Mouse (Mus musculus) limb, embryonic 14.5 days (tissue): ENCODE measurements around the gene Mef2b. TPM values are rescaled to one million over a fixed set of nuclear protein-coding genes. Genes with fewer than 3 reads are reported as not detected.

Experiments
- ATAC-seq: fragments of 200-750 bp; cut with Nextera tagmentation; 2 replicates; pipeline ENCODE4 v1.8.0; 2017; ENCODE audit warnings: low read depth, moderate number of reproducible peaks, moderate TSS enrichment; ENCODE audit not compliant: low FRiP score
- DNase-seq: peaks from one replicate; pipeline ENCODE4 v3.0.0-alpha.2; 2015; ENCODE audit warnings: low spot score
- H3K27ac ChIP-seq: fragments of 300-500 bp; sonication (generic); replicated peaks from 2 replicates; pipeline ENCODE4 v1.5.1; 2014; ENCODE audit warnings: low read depth, mild to moderate bottlenecking, low read length, moderate library complexity, mixed read lengths
- H3K27me3 ChIP-seq: fragments of 300-500 bp; sonication (generic); 2 replicates; pipeline ENCODE4 v1.6.1; 2014; ENCODE audit warnings: low read length, mixed read lengths; ENCODE audit not compliant: control insufficient read depth, insufficient read depth
- H3K36me3 ChIP-seq: fragments of 300-500 bp; sonication (generic); 2 replicates; pipeline ENCODE4 v1.6.1; 2014; ENCODE audit warnings: mild to moderate bottlenecking, low read length, moderate library complexity, mixed read lengths; ENCODE audit not compliant: control insufficient read depth, insufficient read depth
- H3K4me1 ChIP-seq: fragments of 300-500 bp; sonication (generic); 2 replicates; pipeline ENCODE4 v1.6.1; 2014; ENCODE audit warnings: antibody characterized with exemption, low read length, mixed read lengths; ENCODE audit not compliant: control insufficient read depth, insufficient read depth
- H3K4me2 ChIP-seq: fragments of 300-500 bp; sonication (generic); replicated peaks from 2 replicates; pipeline ENCODE4 v1.6.1; 2014; ENCODE audit warnings: low read depth, mild to moderate bottlenecking, low read length, moderate library complexity; ENCODE audit not compliant: severe bottlenecking
- H3K4me3 ChIP-seq: fragments of 300-500 bp; sonication (generic); replicated peaks from 2 replicates; pipeline ENCODE4 v1.5.1; 2014; ENCODE audit warnings: low read length
- H3K9ac ChIP-seq: fragments of 300-500 bp; sonication (generic); 2 replicates; pipeline ENCODE4 v1.6.1; 2014; ENCODE audit warnings: mild to moderate bottlenecking, low read depth, low read length, moderate library complexity; ENCODE audit not compliant: severe bottlenecking
- H3K9me3 ChIP-seq: fragments of 300-500 bp; sonication (generic); 2 replicates; pipeline ENCODE4 v1.6.1; 2016; ENCODE audit warnings: low read length; ENCODE audit not compliant: control insufficient read depth
- POLR2A ChIP-seq: fragments of 200-500 bp; IDR thresholded peaks from 2 replicates; pipeline ENCODE4 v1.8.0; 2012; ENCODE audit warnings: inconsistent platforms, mild to moderate bottlenecking, moderate library complexity, borderline replicate concordance; ENCODE audit not compliant: insufficient read depth, insufficient read length; ENCODE audit errors: extremely low read depth
- WGBS: fragments of 180-500 bp; shearing (Covaris S2); extraction: QIAGEN DNeasy Blood & Tissue Kit; methylation state at CpG from one replicate; pipeline ENCODE4 v1.1.7; 2014; 5-methylcytosine and 5-hydroxymethylcytosine counted together
- polyA plus RNA-seq, 2 experiments: library from polyadenylated mRNA; depleted of rRNA in 1 of 2; stranded (reverse) in 1 of 2; unstranded in 1 of 2; fragments of >200 nt; fragmentation: Nextera tagmentation in 1 of 2; extraction: Ambion mirVana in 1 of 2; gene quantifications; 2 replicates each; pipeline versions ENCODE4 v1.2.1 to v1.2.3; 2012 to 2014

Gene Mef2b
- polyA plus RNA-seq, 2 experiments = 0.67 TPM; not detected in 1

GRCm38 (mm10) chr8:70171240-70171639 is 31.7 kb downstream of the Mef2b start:
- DNase-seq (no peak), ATAC-seq (no peak)
- H3K4me2 ChIP-seq = no peak overlapping the region; the same call in 1 of the 2 replicates
- H3K4me1 ChIP-seq = peaks cover 7% of the 10 kb centered on the region
- H3K4me3 ChIP-seq = no peak overlapping the region
- no peaks in the 10 kb centered on the region; the same call in 1 of the 2 replicates for H3K36me3 ChIP-seq
- no peak overlapping the region for H3K9ac ChIP-seq
- no peak for TF ChIP-seq POLR2A
- no peaks in the 10 kb centered on the region for H3K9me3 ChIP-seq
- 0 out of 2 replicates have a peak, but pooled peaks cover under 1% of the 10 kb centered on the region for H3K27me3 ChIP-seq
- WGBS = 89% methylated on average over 7 of the region's 7 CpGs
- H3K27ac ChIP-seq = no peak overlapping the region

- peak; percentile 78; the same call in 1 of the 2 replicates for TF ChIP-seq POLR2A
- H3K27ac ChIP-seq = 0 out of 2 replicates have a peak within 1 kb of the TSS, but pooled peaks have one; percentile 20
These were observed 32.7 kb downstream of the Mef2b start, which contains the start of gene Tmem161a for GRCm38 (mm10) chr8:70172043-70172681. TSS of gene Tmem161a (plus strand) at chr8:70172356.

GRCm38 (mm10) chr8:70173320-70173719 is 33.8 kb downstream of the Mef2b start:
- Histone ChIP-seq H3K4me2 (peak overlapping the region; percentile 60), H3K27ac (no peak overlapping the region), H3K4me1 (peaks cover 7% of the 10 kb centered on the region), H3K27me3 (no peaks in the 10 kb centered on the region), H3K36me3 (peaks cover 18% of the 10 kb centered on the region), H3K4me3 (peak overlapping the region; percentile 66; the same call in 1 of the 2 replicates), H3K9ac (no peak overlapping the region), H3K9me3 (no peaks in the 10 kb centered on the region)
- ATAC-seq (no peak), DNase-seq (no peak)
- no peak for TF ChIP-seq POLR2A
- 71% methylated on average over 5 of the region's 5 CpGs for WGBS

More at GRCm38 (mm10) chr8:70172043-70172681, 32.7 kb downstream of the Mef2b start, which contains the start of gene Tmem161a:
- peak; percentile 97 for DNase-seq
- WGBS = 3% methylated on average over 27 of the region's 27 CpGs
- H3K9me3 ChIP-seq = no peaks in the 10 kb centered on the region
- peaks cover 7% of the 10 kb centered on the region for H3K4me1 ChIP-seq
- H3K9ac ChIP-seq = peak within 1 kb of the TSS; percentile 79
- peak within 1 kb of the TSS; percentile 66 for H3K4me3 ChIP-seq
- peaks cover 8% of the 10 kb centered on the region for H3K36me3 ChIP-seq
- H3K27me3 ChIP-seq = no peaks in the 10 kb centered on the region
- H3K4me2 ChIP-seq = peak within 1 kb of the TSS; percentile 60
- peak; percentile 96 for ATAC-seq

- H3K9me3 ChIP-seq = no peaks in the 10 kb centered on the region
- no peak overlapping the region for H3K4me2 ChIP-seq
- ATAC-seq (no peak), DNase-seq (no peak)
- TF ChIP-seq POLR2A = no peak
- peaks cover 23% of the 10 kb centered on the region for H3K36me3 ChIP-seq
- H3K4me1 ChIP-seq = peaks cover 7% of the 10 kb centered on the region
- H3K27me3 ChIP-seq = no peaks in the 10 kb centered on the region
- WGBS = 89% methylated on average over 7 of the region's 7 CpGs
- no peak overlapping the region for H3K27ac ChIP-seq
- no peak overlapping the region for H3K4me3 ChIP-seq
- 0 out of 2 replicates have a peak overlapping the region, but pooled peaks have one; percentile 4 for H3K9ac ChIP-seq
These were observed 34.6 kb downstream of the Mef2b start for GRCm38 (mm10) chr8:70174079-70174478.

- DNase-seq (no peak), ATAC-seq (no peak)
- no peaks in the 10 kb centered on the region for H3K27me3 ChIP-seq
- H3K4me3 ChIP-seq = no peak overlapping the region
- H3K9me3 ChIP-seq = no peaks in the 10 kb centered on the region
- H3K4me2 ChIP-seq = no peak overlapping the region
- no peak for TF ChIP-seq POLR2A
- 93% methylated on average over 2 of the region's 2 CpGs for WGBS
- H3K36me3 ChIP-seq = peaks cover 45% of the 10 kb centered on the region
- H3K27ac ChIP-seq = no peak overlapping the region
- peaks cover 2% of the 10 kb centered on the region; the same call in 1 of the 2 replicates for H3K4me1 ChIP-seq
- H3K9ac ChIP-seq = no peak overlapping the region
These were observed 38.7 kb downstream of the Mef2b start for GRCm38 (mm10) chr8:70178231-70178630.
